Mouse (Mus musculus): ENCODE measurements around the gene Slc9a3r2. TPM values are rescaled to one million over a fixed set of nuclear protein-coding genes. Genes with fewer than 3 reads are reported as not detected.

The Slc9a3r2 gene
- polyA plus RNA-seq, 1 experiment from 2014 or later: 38.0 TPM

GRCm38 (mm10) chr17:24649581-24650069 is 502 bp downstream of the Slc9a3r2 start:
- peak; percentile 14 for ATAC-seq (ENCODE audit: low FRiP score, low TSS enrichment)
- Histone ChIP-seq H3K9me3 (ENCODE audit: control insufficient read depth, low read length) (no peaks in the 10 kb centered on the region), H3K4me2 (replicated peaks; ENCODE audit: low read depth) (peak overlapping the region; percentile 99), H3K36me3 (ENCODE audit: control insufficient read depth, insufficient read depth, low read length) (no peaks in the 10 kb centered on the region), H3K4me3 (ENCODE audit: low read depth, low read length) (peak overlapping the region; percentile 71), H3K27ac (replicated peaks) (peak overlapping the region; percentile 74), H3K27me3 (ENCODE audit: control insufficient read depth, insufficient read depth, low read length) (no peaks in the 10 kb centered on the region), H3K9ac (ENCODE audit: low read length) (peak overlapping the region; percentile 87), H3K4me1 (replicated peaks; ENCODE audit: control insufficient read depth, insufficient read depth) (no peaks in the 10 kb centered on the region; the same call in 1 of the 2 replicates)
- under 1% methylated on average over 35 of the region's 35 CpGs for WGBS
- peak; percentile 58 for DNase-seq (ENCODE audit: low spot score)
- TF ChIP-seq CTCF (IDR thresholded peaks at IDR 0.05; ENCODE audit: low read depth) (no peak), EP300 (optimal IDR thresholded peaks at IDR 0.05) (no peak)

- DNase-seq (ENCODE audit: low spot score) (no peak), ATAC-seq (ENCODE audit: low FRiP score, low TSS enrichment) (no peak)
- Histone ChIP-seq H3K27me3 (ENCODE audit: control insufficient read depth, insufficient read depth, low read length) (no peaks in the 10 kb centered on the region), H3K36me3 (ENCODE audit: control insufficient read depth, insufficient read depth, low read length) (no peaks in the 10 kb centered on the region), H3K9me3 (ENCODE audit: control insufficient read depth, low read length) (no peaks in the 10 kb centered on the region), H3K9ac (ENCODE audit: low read length) (peak overlapping the region; percentile 41; the same call in 1 of the 2 replicates), H3K27ac (replicated peaks) (no peak overlapping the region), H3K4me1 (replicated peaks; ENCODE audit: control insufficient read depth, insufficient read depth) (no peaks in the 10 kb centered on the region; the same call in 1 of the 2 replicates), H3K4me2 (replicated peaks; ENCODE audit: low read depth) (peak overlapping the region; percentile 99), H3K4me3 (ENCODE audit: low read depth, low read length) (peak overlapping the region; percentile 71)
- peak; percentile 48; the same call in 1 of the 2 replicates for TF ChIP-seq CTCF (IDR thresholded peaks at IDR 0.05; ENCODE audit: low read depth)
- TF ChIP-seq EP300 (optimal IDR thresholded peaks at IDR 0.05): no peak
- 70% methylated on average over 10 of the region's 10 CpGs for WGBS
Observed at GRCm38 (mm10) chr17:24648731-24649377, 1.3 kb downstream of the Slc9a3r2 start.

GRCm38 (mm10) chr17:24647493-24647892 is 2.6 kb downstream of the Slc9a3r2 start:
- DNase-seq (ENCODE audit: low spot score) (no peak), ATAC-seq (ENCODE audit: low FRiP score, low TSS enrichment) (no peak)
- WGBS: 67% methylated on average over 11 of the region's 11 CpGs
- no peaks in the 10 kb centered on the region for H3K36me3 ChIP-seq (ENCODE audit: control insufficient read depth, insufficient read depth, low read length)
- no peaks in the 10 kb centered on the region; the same call in 1 of the 2 replicates for H3K4me1 ChIP-seq (replicated peaks; ENCODE audit: control insufficient read depth, insufficient read depth)
- no peaks in the 10 kb centered on the region for H3K27me3 ChIP-seq (ENCODE audit: control insufficient read depth, insufficient read depth, low read length)
- no peak overlapping the region; the same call in 1 of the 2 replicates for H3K9ac ChIP-seq (ENCODE audit: low read length)
- H3K9me3 ChIP-seq (ENCODE audit: control insufficient read depth, low read length): no peaks in the 10 kb centered on the region
- H3K4me2 ChIP-seq (replicated peaks; ENCODE audit: low read depth): peak overlapping the region; percentile 17; the same call in 1 of the 2 replicates
- H3K27ac ChIP-seq (replicated peaks): peak overlapping the region; percentile 30
- no peak for TF ChIP-seq CTCF (IDR thresholded peaks at IDR 0.05; ENCODE audit: low read depth)
- TF ChIP-seq EP300 (optimal IDR thresholded peaks at IDR 0.05): no peak
- H3K4me3 ChIP-seq (ENCODE audit: low read depth, low read length): no peak overlapping the region

- no peaks in the 10 kb centered on the region; the same call in 1 of the 2 replicates for H3K4me1 ChIP-seq (replicated peaks; ENCODE audit: control insufficient read depth, insufficient read depth)
- 71% methylated on average over 4 of the region's 4 CpGs for WGBS
Observed at GRCm38 (mm10) chr17:24646381-24646780, 3.7 kb downstream of the Slc9a3r2 start.

GRCm38 (mm10) chr17:24645916-24646315 is 4.2 kb downstream of the Slc9a3r2 start:
- Histone ChIP-seq H3K9ac (ENCODE audit: low read length) (no peak overlapping the region), H3K36me3 (ENCODE audit: control insufficient read depth, insufficient read depth, low read length) (no peaks in the 10 kb centered on the region), H3K4me2 (replicated peaks; ENCODE audit: low read depth) (no peak overlapping the region), H3K27ac (replicated peaks) (peak overlapping the region; percentile 84; the same call in 1 of the 2 replicates), H3K4me1 (replicated peaks; ENCODE audit: control insufficient read depth, insufficient read depth) (no peaks in the 10 kb centered on the region; the same call in 1 of the 2 replicates), H3K27me3 (ENCODE audit: control insufficient read depth, insufficient read depth, low read length) (no peaks in the 10 kb centered on the region), H3K4me3 (ENCODE audit: low read depth, low read length) (no peak overlapping the region), H3K9me3 (ENCODE audit: control insufficient read depth, low read length) (no peaks in the 10 kb centered on the region)
- DNase-seq (ENCODE audit: low spot score) (no peak), ATAC-seq (ENCODE audit: low FRiP score, low TSS enrichment) (no peak)
- WGBS: 78% methylated on average over 3 of the region's 3 CpGs
- TF ChIP-seq EP300 (optimal IDR thresholded peaks at IDR 0.05) (no peak), CTCF (IDR thresholded peaks at IDR 0.05; ENCODE audit: low read depth) (no peak)

More at GRCm38 (mm10) chr17:24646381-24646780, 3.7 kb downstream of the Slc9a3r2 start:
- TF ChIP-seq CTCF (IDR thresholded peaks at IDR 0.05; ENCODE audit: low read depth) (no peak), EP300 (optimal IDR thresholded peaks at IDR 0.05) (no peak)
- Histone ChIP-seq H3K36me3 (ENCODE audit: control insufficient read depth, insufficient read depth, low read length) (no peaks in the 10 kb centered on the region), H3K4me2 (replicated peaks; ENCODE audit: low read depth) (no peak overlapping the region), H3K4me3 (ENCODE audit: low read depth, low read length) (no peak overlapping the region), H3K9me3 (ENCODE audit: control insufficient read depth, low read length) (no peaks in the 10 kb centered on the region), H3K9ac (ENCODE audit: low read length) (no peak overlapping the region), H3K27ac (replicated peaks) (0 out of 2 replicates have a peak overlapping the region, but pooled peaks have one; percentile 84), H3K27me3 (ENCODE audit: control insufficient read depth, insufficient read depth, low read length) (no peaks in the 10 kb centered on the region)
- DNase-seq (ENCODE audit: low spot score) (no peak), ATAC-seq (ENCODE audit: low FRiP score, low TSS enrichment) (no peak)

All from stomach, postnatal 0 days (tissue).